Mouse (Mus musculus): ENCODE measurements around the gene Abhd17b.
"Not testable (repeated sequence)": the region's sequence is repeated elsewhere in the genome, so short reads cannot be mapped to it uniquely, and the experiment has no call there.

Gene Abhd17b

DNA sequence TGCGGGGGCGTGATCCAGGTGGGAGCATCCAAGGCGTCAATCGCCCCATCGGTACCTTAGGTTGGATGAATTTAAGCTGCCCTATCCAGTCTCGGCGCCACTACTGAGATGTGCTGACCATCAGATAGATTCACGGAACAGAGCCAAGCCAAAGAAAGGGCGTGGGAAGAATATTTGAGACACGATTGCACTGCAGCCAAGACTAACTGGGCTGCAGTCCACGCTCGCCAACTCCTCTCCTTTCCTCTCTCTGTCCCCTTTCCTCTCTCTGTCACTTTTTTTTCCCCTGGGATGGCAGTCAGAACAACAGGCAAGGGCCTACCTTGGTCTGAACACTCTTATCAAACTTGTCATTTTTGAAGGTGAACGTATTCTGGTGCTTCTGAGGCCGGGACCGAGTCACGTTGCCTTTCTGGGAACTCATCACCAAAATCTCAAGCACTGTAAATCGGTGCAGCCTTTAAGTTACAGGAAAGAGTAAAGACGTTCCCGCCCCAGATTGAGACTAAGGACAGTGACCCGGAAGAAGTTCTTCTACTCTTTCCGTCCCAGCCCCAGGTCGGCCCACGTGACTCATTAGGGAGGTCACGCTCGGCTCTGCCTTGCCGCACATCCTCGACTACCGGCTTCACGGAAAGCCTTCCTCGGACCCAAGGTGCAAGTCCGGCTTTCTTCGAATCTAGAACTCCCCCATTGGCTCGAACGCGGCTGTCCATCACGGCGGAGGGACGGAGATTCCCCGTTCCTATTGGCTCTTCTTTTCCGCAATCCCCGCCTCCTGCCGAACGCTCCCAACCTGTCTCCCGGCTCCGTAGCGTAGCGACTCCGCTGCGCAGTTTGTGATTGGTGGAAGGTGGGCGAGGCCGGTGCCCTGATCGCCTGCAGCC lies 457 bp upstream of the Abhd17b start, which contains the start of gene 1110059E24Rik:
1110059E24Rik (minus strand) TSS at position 692 of the 887 bp plus-strand sequence.
- DNase-seq (ENCODE audit: low read depth, low spot score) = peak; percentile 95

DNA sequence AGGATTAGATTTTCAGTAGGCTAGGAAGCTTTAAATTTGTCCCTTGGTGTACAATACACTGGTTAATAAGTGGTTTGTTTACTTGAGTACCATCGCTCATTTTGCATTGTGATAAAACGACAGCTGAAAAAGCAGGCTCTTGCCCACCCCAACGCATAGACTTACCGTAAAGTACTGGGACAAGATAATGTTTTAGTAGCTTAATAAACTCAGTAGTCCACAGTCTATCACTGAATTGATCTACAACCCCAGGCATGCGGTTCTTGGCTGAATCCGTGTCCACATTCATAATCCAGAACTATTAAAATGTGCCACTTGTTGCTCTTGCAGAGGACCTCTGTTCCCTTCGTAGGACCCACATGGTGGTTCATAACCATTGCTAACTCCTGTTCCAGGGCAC lies 1.8 kb downstream of the Abhd17b start:
- DNase-seq (ENCODE audit: low read depth, low spot score) = no peak

DNA sequence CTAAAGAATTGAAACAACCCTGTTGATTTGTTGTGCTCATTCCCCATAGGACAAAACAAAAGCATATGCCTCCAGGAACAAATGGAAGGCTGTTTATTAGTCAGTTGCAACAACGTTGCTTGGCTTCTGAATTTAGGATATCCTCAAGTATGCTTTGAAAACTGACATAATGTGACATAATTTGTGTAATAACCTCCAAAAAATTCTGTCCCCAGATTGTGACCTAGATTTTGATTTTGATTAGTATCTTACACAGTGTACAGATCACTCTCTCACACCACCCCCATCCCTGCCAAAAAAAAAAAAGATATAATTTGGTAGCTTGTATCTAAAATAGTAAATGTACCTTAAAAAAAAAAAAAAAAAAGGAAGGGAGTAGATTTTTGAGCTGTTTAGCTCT lies 7.7 kb downstream of the Abhd17b start:
- no peak for DNase-seq (ENCODE audit: low read depth, low spot score)

DNA sequence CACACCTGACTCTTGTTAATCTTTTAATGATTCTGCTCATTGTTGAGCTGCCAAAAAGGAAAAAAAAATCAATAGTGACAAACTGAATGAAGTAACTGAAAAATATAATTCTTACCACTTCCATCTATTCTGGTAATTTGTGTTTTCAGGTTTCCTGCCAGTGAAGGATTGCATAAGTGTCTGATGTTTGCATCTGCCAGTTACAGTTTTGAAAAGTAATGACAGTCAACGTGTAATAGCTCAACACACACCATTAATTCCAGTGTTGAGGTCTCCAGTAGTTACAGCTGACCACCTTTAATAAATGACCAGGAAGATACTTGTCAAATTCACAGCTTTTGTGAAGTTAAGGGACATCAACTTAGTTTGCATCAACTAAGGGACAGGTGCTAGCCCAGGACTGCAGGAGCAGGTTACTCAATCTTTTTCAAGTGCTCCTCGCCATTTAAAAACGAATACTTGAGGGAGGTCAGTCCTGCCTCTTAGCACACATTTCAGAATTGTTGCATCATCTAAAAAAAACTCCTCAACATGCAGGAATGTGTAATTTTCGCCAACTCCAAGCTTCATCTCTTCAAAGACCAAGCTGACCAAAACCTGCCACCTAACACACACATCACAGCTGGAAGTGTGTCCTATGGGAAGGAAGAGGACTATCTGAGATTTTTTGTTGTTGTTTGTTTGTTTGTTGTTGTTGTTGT lies 10.9 kb downstream of the Abhd17b start:
- DNase-seq (ENCODE audit: low read depth, low spot score) = no peak

DNA sequence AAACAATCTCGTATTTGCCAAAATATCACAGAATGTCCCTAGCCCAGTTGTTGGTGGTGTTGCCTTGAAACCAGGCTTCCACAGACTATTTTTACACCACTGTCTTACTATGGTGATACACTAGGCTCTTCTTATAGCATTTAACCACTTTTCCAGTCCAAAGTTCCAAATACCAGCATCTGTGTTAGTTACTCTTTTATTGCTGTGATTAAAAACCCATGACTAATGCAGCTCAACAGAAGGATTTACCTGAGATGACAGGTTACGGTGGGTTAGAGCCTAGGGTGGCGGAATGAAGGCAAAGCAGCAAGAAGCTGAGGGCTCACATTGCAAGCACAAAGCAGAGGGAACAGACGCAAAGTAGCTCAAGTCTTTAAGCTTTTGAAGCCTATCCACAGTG lies 16.7 kb downstream of the Abhd17b start:
- DNase-seq (ENCODE audit: low read depth, low spot score) = no peak

DNA sequence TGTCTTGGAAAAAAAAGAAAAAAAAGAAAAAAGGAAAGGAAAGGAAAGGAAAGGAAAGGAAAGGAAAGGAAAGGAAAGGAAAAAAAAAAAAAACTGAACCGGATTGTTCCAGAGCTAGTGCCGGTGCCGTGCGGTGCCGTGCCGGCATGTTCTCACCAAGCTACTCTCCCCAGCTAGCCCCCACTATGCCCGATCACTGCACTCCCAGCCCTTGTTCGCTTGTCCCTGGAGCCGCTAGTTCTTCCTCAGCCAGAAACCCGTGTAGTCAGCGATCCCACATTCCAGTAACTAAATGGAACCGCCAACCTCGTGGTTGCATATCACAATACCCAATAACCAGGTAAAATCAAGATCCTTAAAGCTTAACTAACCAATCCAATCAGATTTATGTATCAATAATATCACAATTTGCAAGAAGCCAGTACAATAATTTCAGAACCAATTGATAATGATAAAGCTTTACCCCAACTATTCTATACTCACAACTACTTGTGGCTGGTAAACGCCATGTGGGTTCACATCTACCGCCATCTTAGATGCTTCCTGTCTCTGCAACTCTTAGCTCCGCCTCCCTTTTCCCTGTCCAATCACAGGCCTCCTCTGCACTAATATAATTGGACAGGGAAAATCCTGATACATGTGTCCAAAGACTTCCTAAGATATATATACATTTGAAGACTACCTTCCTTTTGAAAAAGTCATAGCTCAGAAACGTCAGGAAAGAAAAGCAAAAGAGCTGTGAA lies 21.5 kb downstream of the Abhd17b start:
- no peak for DNase-seq (ENCODE audit: low read depth, low spot score)

DNA sequence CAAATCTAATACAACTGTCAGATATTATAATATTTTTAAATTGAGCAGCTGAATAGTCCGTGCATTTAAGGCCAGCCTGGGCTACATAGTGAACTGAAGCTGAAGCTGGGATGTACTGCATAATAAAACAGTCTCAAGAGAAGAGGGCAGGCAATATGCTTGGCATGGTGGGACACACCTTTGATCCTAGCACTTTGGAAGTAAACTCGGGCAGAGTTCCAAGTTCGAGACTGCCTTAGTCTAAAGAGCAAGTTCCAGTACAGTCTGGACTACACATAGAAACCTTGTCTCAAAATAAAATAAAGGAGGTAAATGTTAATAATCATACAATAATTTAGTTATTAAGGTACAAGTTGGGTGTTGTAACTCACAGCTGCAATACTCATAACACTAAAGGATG lies 27.1 kb downstream of the Abhd17b start:
- no peak for DNase-seq (ENCODE audit: low read depth, low spot score)

DNA sequence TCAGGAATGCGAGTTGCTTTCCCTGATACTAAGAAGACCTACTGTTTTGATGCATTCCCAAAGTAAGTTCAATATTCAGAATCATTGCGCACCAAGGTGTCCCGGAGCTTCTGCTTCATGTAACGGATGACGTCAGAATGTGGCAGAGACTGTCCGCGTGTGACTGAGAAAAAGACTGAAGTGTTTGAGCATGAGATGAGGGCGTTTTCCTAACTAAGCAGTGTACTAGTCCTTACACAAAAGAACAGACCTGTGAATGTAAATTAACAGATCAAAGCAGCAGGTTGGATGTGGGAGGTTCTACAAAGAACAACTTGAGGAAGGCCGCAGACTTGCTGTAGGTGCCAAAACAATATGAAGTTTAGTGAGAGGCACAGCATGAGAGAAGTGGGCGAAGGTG lies 28.0 kb downstream of the Abhd17b start:
- DNase-seq (ENCODE audit: low read depth, low spot score) = no peak

DNA sequence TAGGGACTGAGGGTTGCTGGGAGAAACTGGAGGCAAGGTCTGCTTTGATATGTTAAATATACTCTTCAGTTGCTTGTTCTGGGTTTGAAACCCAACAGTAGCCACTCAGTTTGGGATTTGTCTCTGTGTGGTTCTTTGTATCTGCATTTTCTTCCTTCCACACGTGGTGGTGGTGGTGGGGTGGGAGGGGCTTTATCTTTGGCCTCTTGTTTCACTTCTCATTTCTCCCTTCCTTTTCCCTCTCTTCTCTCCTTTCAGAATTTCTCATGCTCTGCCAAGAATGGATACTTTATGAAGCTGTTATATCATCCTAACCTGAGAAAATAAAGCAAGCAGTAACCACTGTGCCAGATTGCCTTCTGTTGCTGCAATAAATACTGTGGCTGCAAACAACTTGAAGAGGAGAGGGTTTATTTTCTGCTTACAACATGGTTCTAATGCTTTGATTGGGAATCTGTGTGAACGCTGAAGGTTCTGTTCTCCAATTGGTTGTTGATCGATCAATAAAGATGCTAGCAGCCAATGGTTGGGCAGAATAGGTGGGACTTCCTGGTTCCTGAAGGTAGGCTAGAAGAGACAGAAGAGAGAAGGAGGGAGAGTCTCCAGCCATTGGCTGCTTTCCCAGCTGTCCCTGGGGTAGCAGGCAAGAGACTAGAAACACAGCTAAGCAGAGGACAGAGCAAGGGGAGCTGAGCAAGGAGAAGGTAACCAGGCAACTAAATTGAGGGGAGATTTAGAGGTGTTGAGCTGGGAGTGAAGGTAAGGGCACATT lies 60.5 kb downstream of the Abhd17b start:
- DNase-seq (ENCODE audit: low read depth, low spot score) = no peak

DNA sequence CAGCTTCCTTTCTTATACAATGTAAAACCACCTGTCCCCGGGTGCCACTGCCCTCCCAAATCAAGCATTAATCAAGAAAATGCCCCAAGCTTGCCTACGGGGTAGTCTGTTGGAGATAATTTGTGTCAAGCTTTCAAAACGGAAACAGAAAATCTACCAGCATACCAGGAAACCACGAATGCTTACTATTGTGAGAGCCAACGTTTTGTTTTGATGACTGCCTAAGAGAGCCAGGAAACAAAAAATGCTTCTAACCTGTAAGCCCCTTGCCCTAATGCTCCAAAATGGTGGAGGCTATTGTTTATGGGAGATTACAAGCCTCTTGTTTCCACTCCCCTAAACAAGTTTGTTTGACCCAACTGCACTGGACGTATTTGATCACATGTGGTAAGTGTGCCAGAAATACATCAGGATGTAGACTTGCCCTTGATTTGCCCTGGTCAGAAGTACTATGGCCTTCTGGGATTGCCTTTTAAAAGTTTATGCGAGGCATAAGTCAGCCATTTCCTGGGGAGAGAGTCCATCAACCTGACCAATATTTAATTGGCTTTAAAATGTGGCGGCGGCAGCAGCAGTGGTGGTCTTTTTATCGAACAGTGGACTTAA lies 61.4 kb downstream of the Abhd17b start:
- DNase-seq (ENCODE audit: low read depth, low spot score) = no peak

DNA sequence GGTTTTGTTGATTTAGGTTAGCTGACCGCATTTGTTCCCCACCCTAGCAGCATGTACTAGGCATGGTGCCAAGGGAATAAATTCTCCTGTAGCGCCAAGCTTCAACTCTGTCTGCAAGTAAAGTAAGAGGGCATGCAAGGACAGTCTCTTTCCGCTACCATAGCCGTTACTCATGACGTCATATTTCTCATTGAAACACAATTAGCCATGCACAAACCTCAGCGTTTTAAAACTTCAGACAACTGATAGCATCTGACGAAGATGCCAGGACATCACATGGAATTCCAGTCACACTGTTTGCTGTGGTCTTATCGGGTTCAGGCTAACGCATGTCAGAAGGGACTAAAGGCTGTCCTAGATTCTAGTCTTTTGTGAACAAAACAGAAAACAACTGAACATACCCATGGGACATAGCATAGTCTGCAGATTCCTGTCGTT lies 62.0 kb downstream of the Abhd17b start:
- no peak for DNase-seq (ENCODE audit: low read depth, low spot score)

DNA sequence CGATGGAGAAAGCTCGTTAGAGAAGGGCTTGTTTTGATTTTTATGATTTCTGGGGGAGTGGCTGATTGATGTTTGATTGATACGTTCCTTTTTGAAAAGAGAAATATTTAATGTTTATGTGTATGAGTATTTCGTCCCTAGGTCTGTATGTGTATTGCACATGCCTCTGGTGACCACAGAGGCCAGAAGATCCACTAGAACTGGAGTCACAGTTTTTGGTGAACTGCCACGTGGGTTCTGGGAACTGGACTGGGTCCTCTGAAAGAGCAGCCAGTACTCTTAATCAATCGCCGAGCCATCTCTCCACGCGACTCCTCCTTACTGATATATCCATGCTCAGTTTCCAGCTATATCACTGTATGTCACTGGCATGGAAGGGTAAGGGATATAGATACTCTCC lies 62.5 kb downstream of the Abhd17b start:
- DNase-seq (ENCODE audit: low read depth, low spot score) = no peak

DNA sequence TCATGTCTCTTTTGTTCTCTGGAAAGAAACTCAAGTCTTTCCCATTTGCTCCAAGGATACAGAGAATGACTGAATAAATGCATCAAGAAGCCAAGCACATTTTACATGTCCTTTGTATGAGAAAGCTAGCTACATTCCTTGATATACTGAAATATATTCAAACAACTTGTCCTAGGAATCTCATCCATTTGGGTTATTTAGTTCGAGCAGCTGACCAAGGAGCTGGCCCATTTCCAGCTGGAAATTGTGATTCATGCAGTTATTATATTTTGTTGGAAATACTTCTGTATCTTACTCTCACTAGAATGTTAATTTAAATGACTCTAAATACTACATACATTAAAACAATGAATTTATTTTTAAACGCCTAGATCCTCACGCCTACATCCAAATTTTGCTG lies 63.5 kb downstream of the Abhd17b start:
- no peak for DNase-seq (ENCODE audit: low read depth, low spot score)

DNA sequence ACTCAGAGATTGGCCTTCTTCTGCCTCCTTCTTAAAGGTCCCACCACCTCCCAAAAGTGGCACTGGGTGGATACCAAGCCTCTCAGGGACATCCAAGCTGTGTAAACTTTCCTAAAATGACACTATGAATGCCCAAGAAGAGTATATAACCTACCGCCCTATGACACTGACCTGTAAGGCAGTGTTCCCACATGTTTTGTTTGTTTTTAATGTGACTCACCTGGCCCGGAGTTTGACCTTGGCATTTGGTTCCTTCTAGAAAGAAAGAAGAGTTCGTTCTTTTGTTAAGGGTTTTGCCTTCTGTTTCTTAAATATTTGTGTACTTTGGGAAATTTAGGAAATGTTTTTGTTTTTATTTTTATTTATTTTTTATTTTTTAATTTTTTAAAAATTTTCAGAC lies 66.2 kb downstream of the Abhd17b start:
- no peak for DNase-seq (ENCODE audit: low read depth, low spot score)

DNA sequence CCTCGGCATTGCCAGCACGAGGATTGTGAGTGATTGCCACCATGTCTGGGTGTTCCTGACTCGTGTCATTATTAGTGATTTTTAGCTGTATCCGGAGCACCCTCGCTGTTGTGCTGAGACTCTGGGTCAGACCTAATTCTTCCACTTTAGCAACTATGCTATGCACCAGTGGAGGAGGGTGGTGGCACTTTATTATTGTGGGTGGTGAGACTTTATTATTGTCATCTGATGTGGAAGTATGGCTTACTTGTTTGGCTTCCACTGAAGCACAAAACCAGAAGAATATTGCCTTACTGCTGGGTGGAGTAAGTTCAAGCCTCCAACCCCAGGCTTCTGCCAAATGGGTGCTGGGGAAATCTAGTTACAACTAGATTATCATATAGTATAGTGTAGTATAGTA lies 68.0 kb downstream of the Abhd17b start:
- DNase-seq (ENCODE audit: low read depth, low spot score) = no peak

DNA sequence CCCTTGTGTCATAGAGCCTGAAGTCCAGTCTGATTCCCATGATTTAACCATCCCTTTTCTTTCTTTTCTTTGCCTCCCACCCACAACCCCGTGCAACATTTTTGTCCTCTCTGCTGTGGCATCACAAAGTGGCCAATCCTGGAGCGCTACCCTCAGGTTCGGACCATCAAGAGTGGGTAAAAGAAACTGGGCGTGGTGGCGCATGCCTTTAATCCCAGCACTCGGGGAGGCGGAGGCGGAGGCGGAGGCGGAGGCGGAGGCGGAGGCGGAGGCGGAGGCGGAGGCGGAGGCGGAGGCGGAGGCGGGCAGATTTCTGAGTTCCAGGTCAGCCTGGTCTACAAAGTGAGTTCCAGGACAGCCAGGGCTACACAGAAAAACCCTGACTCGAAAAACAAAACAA lies 70.3 kb downstream of the Abhd17b start:
- not testable (repeated sequence) for DNase-seq (ENCODE audit: low read depth, low spot score)

DNA sequence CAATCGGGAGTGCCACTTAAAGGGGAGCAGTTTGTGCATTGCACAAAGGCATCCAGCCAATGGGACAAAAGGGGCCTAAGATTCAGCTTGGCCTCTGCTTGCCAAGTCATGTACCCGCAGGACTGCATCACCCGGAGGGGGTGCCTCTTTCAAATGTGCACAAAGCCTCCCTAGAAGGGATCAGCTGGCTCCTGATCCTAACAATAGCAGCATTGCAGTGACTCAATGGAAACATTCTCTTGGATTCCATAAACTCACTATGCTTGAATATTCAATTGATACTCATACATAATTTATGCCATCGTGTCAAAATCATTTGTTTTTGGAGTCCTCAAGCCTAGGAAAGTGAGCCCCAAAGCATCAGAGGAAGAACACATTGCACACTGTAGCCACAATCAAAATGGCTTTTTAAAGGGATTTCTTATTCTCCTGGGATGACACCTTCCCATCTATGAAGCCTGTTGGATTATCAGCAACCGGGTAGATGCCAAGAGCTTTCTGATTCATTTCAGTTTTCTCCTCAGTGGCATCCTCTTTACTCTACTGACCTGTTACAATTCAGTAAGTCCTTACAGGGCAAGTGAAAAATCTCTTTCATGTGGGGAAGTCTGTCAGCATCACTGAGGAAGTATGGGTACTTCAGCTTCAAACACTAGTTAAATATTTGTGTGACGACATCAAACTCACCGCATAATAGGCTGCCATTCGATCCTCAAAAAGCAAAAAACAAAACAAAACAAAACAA lies 71.1 kb downstream of the Abhd17b start:
- DNase-seq (ENCODE audit: low read depth, low spot score) = no peak

DNA sequence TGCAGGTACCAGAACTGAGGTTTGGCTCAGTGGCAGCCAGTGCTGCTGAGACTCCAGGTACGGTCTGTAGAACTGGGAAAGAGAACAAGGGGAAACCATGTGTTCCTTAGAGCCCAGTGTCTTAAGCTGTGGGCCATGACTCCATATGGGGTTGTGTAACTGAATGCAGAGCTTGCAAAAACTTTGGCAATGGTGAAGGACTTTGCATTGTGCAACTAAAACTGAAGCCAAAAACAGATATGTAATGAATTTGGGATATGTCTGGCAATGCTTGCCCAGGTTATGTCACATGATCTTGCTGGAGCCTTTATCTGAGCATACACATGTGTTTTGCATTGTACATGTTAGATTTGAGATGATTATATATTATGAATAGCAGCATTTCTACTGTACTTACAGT lies 72.2 kb downstream of the Abhd17b start:
- DNase-seq (ENCODE audit: low read depth, low spot score) = no peak

DNA sequence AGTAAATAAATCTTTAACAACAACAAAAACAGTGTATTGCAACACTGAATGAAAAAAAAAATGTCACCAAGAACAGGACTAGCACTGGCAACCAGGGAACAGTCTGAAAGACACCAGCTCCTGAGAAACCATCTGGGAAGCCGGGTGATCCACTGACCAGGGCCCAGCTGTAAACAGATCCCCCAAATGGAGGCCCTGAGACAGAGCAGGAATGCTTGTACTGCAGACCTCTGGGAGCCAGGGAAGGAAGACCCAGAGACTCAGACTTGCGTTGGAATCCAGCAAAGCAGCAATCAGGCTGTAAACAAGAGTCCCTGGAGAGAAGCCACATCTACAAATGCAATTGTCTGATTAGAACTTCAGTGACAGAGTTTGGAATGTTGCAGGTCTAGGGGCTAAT lies 74.1 kb downstream of the Abhd17b start:
- DNase-seq (ENCODE audit: low read depth, low spot score) = no peak

DNA sequence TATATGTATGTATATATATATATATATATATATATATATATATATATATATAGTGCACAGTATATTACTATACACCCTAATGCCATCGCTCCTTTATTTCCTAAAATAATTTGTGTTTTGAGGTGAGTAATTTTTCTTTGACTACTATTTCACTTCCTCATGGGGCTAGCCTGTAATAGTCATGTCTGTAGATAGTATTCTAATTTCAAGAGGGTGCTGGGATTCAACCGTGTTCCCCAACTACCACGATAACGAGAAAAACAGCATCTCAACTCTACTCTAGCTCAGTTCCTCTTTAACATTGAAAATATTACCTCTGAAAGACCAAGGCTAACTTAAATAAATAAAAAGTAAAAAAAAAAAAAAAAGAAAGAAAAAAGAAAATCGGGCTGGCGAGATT lies 75.4 kb downstream of the Abhd17b start:
- no peak for DNase-seq (ENCODE audit: low read depth, low spot score)

All from retina, adult 2 months (tissue).